Mouse (Mus musculus): ENCODE data around the gene A630095N17Rik. TPM values are rescaled to one million over a fixed set of nuclear protein-coding genes. Genes with fewer than 3 reads are reported as not detected.

Gene A630095N17Rik
- total and polyA plus RNA-seq, 3 experiments, result 0.30 to 0.74 (median 0.74) TPM

DNA sequence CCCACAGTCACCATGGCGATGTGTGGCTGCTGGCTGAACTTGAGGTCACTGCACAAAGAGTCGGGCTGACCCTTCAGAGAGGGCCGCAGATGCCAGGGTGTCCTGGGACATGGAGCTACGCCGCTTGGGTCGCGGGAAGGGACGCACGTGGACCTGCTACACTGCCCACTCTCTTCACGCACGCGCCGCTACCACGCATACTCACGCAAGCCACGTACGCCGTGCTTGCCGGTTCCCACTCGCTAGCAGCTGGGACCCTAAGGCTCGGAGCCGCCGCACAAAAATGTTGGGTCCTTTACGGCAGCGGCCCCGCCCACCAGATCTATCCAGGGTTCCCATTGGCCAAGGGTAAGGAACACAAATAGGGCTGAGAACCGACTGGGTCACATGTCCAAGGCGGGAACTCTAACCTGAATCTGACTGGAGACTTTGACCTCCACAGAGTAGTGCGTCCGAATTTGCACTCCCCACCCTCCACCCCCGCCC lies 51.8 kb downstream of the A630095N17Rik start, which contains the start of gene Abcb6 (continued):
- TF ChIP-seq GABPA (IDR thresholded peaks at IDR 0.05; ENCODE audit: insufficient replicate concordance, low read depth, low read length) (no peak), TCF12 (IDR thresholded peaks at IDR 0.05; ENCODE audit: low read depth, low read length) (0 out of 2 replicates have a peak, but pooled peaks have one; percentile 43), CTCF (conservative IDR thresholded peaks at IDR 0.05 in 1 of 2, IDR thresholded peaks at IDR 0.05 in 1 of 2; ENCODE audit: low read depth in 2 of 2, low read length in 2 of 2) (no peak), ZC3H11A (IDR thresholded peaks at IDR 0.05; ENCODE audit: low read depth, low read length) (no peak), SIN3A (IDR thresholded peaks at IDR 0.05; ENCODE audit: low read length) (no peak), SMC3 (IDR thresholded peaks at IDR 0.05; ENCODE audit: low read depth, low read length) (no peak), MYC (IDR thresholded peaks at IDR 0.05; ENCODE audit: low read depth, low read length) (no peak), USF1 (IDR thresholded peaks at IDR 0.05; ENCODE audit: low read depth, low read length) (peak; percentile 89), NRF1 (IDR thresholded peaks at IDR 0.05; ENCODE audit: low read depth, low read length) (peak; percentile 70), USF2 (conservative IDR thresholded peaks at IDR 0.05; ENCODE audit: low read depth, low read length) (peak; percentile 84), CHD2 (IDR thresholded peaks at IDR 0.05; ENCODE audit: low read length) (no peak), E2F4 (IDR thresholded peaks at IDR 0.05; ENCODE audit: insufficient replicate concordance, low read depth, low read length) (peak; percentile 93; the same call in 1 of the 2 replicates), MAZ (IDR thresholded peaks at IDR 0.05; ENCODE audit: low read depth, low read length) (no peak), HCFC1 (IDR thresholded peaks at IDR 0.05; ENCODE audit: low read depth, low read length) (peak; percentile 58), JUND (conservative IDR thresholded peaks at IDR 0.05; ENCODE audit: low read depth, low read length) (no peak), MEF2A (IDR thresholded peaks at IDR 0.05; ENCODE audit: borderline replicate concordance, low read depth, low read length) (no peak), POLR2AphosphoS2 (IDR thresholded peaks at IDR 0.05; ENCODE audit: low read depth, low read length) (no peak), PAX5 (IDR thresholded peaks at IDR 0.05; ENCODE audit: low read length) (no peak)

DNA sequence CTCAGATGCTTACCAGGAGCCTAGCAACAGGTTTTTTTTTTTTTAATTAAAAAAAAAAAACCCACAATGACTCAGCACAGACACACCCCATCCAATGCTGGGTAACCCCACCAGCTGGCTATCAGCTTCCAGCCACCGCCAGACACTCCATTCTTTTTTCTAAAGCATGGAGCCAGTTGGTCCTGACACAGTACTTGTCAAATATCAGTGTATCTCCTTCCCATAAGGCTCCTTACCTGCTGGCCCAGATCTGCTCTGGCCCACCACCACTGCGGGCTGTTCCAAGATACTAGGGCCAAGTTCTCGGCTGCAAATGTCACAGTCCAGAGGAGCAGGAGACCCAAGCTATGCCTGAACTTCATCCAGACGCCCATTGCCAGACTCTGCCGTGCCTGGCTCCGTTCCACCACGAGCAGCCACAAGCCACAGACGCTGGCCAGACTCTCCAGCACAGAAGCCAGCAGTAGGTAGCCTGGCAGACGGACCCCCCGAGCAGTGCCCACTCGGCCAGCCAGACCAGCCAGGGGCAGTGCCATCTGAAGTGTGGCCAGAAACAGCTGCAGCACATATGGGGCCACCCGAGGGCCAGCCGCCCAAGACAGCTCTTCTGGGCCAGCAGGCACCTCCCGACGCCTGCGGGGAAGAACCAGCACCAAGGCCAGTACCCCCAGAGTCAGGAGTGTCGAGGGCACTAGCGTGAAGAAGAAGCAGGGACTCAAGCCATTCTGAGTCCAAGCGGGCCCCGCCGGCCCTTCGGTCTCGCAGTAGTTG lies 52.4 kb downstream of the A630095N17Rik start:
- Histone ChIP-seq H3K4me3 (replicated peaks in 1 of 3; ENCODE audit: low read depth in 2 of 3, low read length in 2 of 3, poor library complexity in 1 of 3) (peak overlapping the region; percentile 63 to 80 (median 76)), H3K27me3 (replicated peaks) (no peaks in the 10 kb centered on the region), H3K9me3 (replicated peaks; ENCODE audit: low read length) (peaks cover 3% of the 10 kb centered on the region), H3K4me1 (ENCODE audit: control insufficient read depth in 1 of 2, insufficient read depth in 2 of 2) (peaks cover 0 to 20% of the 10 kb centered on the region in 2 experiments; a peak in 3 of 4 replicates), H3K27ac (ENCODE audit: insufficient read depth, low read depth) (no peak overlapping the region), H3K36me3 (replicated peaks in 1 of 2; ENCODE audit: control insufficient read depth in 1 of 2, insufficient read depth in 1 of 2, low read length in 1 of 2) (peaks cover 38 to 71% of the 10 kb centered on the region in 2 experiments), H3K79me2 (replicated peaks; ENCODE audit: control insufficient read depth, extremely low read depth, insufficient read depth, poor library complexity, severe bottlenecking) (no peaks in the 10 kb centered on the region), H3K9ac (ENCODE audit: insufficient read depth, low read depth) (peak overlapping the region; percentile 59; the same call in 1 of the 2 replicates), H3K4me2 (ENCODE audit: insufficient read depth, low read depth, poor library complexity, severe bottlenecking) (peak overlapping the region; percentile 63)
- DNase-seq (ENCODE audit: extremely low read depth), result peak; percentile 14
- dilution Hi-C loops (cut with MboI; ENCODE audit: extremely low pct_ligation_motif_present, extremely low pct_unique_long_range_greater_than_20kb, low sequenced_read_pairs) (no loop called here), in situ Hi-C loops (cut with MboI; ENCODE audit: low pct_ligation_motif_present, low pct_unique_long_range_greater_than_20kb, low sequenced_read_pairs) (no loop called here)
- TF ChIP-seq IRF4 (IDR thresholded peaks at IDR 0.05; ENCODE audit: low read depth, low read length) (no peak), MAFK (IDR thresholded peaks at IDR 0.05; ENCODE audit: insufficient replicate concordance, low read length) (peak; percentile 37; the same call in 1 of the 2 replicates), ZNF384 (IDR thresholded peaks at IDR 0.05; ENCODE audit: low read depth, low read length) (peak; percentile 83)

Other genes with a start within 250 kb of the A630095N17Rik start
Only the 20 nearest of the 21 such genes appear.
- gene Nhej1, start 106.9 kb downstream of the A630095N17Rik start, total RNA-seq (2012; rRNA removed), result 2.8 and 3.4 TPM in 2 replicates
- 3.7 and 4.4 TPM in 2 replicates for gene Nhej1, start 106.9 kb downstream of the A630095N17Rik start, total RNA-seq (2014; rRNA removed)
- gene Nhej1, start 106.9 kb downstream of the A630095N17Rik start, polyA plus RNA-seq (2012; ENCODE audit: insufficient read length, low read depth), result 4.0 and 4.2 TPM in 2 replicates
- not detected in 2 replicates for gene Slc23a3, start 98.2 kb downstream of the A630095N17Rik start, total RNA-seq (2012; rRNA removed)
- gene Slc23a3, start 98.2 kb downstream of the A630095N17Rik start, total RNA-seq (2014; rRNA removed), result not detected in 2 replicates
- not detected in 2 replicates for gene Slc23a3, start 98.2 kb downstream of the A630095N17Rik start, polyA plus RNA-seq (2012; ENCODE audit: insufficient read length, low read depth)
- 32.2 and 47.2 TPM in 2 replicates for gene Cnppd1, start 89.4 kb downstream of the A630095N17Rik start, total RNA-seq (2012; rRNA removed)
- 10.9 and 12.3 TPM in 2 replicates for gene Cnppd1, start 89.4 kb downstream of the A630095N17Rik start, total RNA-seq (2014; rRNA removed)
- gene Cnppd1, start 89.4 kb downstream of the A630095N17Rik start, polyA plus RNA-seq (2012; ENCODE audit: insufficient read length, low read depth), result 14.2 and 16.2 TPM in 2 replicates
- gene Retreg2, start 89.3 kb downstream of the A630095N17Rik start, total RNA-seq (2012; rRNA removed), result 26.5 and 27.9 TPM in 2 replicates
- gene Retreg2, start 89.3 kb downstream of the A630095N17Rik start, total RNA-seq (2014; rRNA removed), result 12.8 and 14.6 TPM in 2 replicates
- 24.1 and 27.9 TPM in 2 replicates for gene Retreg2, start 89.3 kb downstream of the A630095N17Rik start, polyA plus RNA-seq (2012; ENCODE audit: insufficient read length, low read depth)
- gene Zfand2b, start 63.5 kb downstream of the A630095N17Rik start, total RNA-seq (2012; rRNA removed), result 30.5 and 40.7 TPM in 2 replicates
- 14.1 and 15.7 TPM in 2 replicates for gene Zfand2b, start 63.5 kb downstream of the A630095N17Rik start, total RNA-seq (2014; rRNA removed)
- 19.5 and 20.9 TPM in 2 replicates for gene Zfand2b, start 63.5 kb downstream of the A630095N17Rik start, polyA plus RNA-seq (2012; ENCODE audit: insufficient read length, low read depth)
- 26.0 and 29.0 TPM in 2 replicates for gene Abcb6, start 51.7 kb downstream of the A630095N17Rik start, total RNA-seq (2012; rRNA removed)
- gene Abcb6, start 51.7 kb downstream of the A630095N17Rik start, total RNA-seq (2014; rRNA removed), result 15.5 and 20.1 TPM in 2 replicates
- 19.2 and 22.3 TPM in 2 replicates for gene Abcb6, start 51.7 kb downstream of the A630095N17Rik start, polyA plus RNA-seq (2012; ENCODE audit: insufficient read length, low read depth)
- gene Ankzf1, start 40.0 kb downstream of the A630095N17Rik start, total RNA-seq (2012; rRNA removed), result 13.2 and 19.6 TPM in 2 replicates
- gene Ankzf1, start 40.0 kb downstream of the A630095N17Rik start, total RNA-seq (2014; rRNA removed), result 20.4 and 21.1 TPM in 2 replicates
- gene Ankzf1, start 40.0 kb downstream of the A630095N17Rik start, polyA plus RNA-seq (2012; ENCODE audit: insufficient read length, low read depth), result 13.3 TPM in 2 replicates
- gene Atg9a, start 39.9 kb downstream of the A630095N17Rik start, total RNA-seq (2012; rRNA removed), result 9.2 and 15.6 TPM in 2 replicates
- 4.4 and 6.1 TPM in 2 replicates for gene Atg9a, start 39.9 kb downstream of the A630095N17Rik start, total RNA-seq (2014; rRNA removed)
- gene Atg9a, start 39.9 kb downstream of the A630095N17Rik start, polyA plus RNA-seq (2012; ENCODE audit: insufficient read length, low read depth), result 10.1 and 12.9 TPM in 2 replicates
- 3.6 and 4.6 TPM in 2 replicates for gene Glb1l, start 21.3 kb downstream of the A630095N17Rik start, total RNA-seq (2012; rRNA removed)
- gene Glb1l, start 21.3 kb downstream of the A630095N17Rik start, total RNA-seq (2014; rRNA removed), result 2.4 and 5.0 TPM in 2 replicates
- 10.0 and 10.8 TPM in 2 replicates for gene Glb1l, start 21.3 kb downstream of the A630095N17Rik start, polyA plus RNA-seq (2012; ENCODE audit: insufficient read length, low read depth)
- gene Stk16, start 21.3 kb downstream of the A630095N17Rik start, total RNA-seq (2012; rRNA removed), result 48.6 and 64.1 TPM in 2 replicates
- gene Stk16, start 21.3 kb downstream of the A630095N17Rik start, total RNA-seq (2014; rRNA removed), result 58.2 and 60.6 TPM in 2 replicates
- gene Stk16, start 21.3 kb downstream of the A630095N17Rik start, polyA plus RNA-seq (2012; ENCODE audit: insufficient read length, low read depth), result 61.4 and 67.3 TPM in 2 replicates
- 180 and 259 TPM in 2 replicates for gene Tuba4a, start 12.2 kb downstream of the A630095N17Rik start, total RNA-seq (2012; rRNA removed)
- 168 and 192 TPM in 2 replicates for gene Tuba4a, start 12.2 kb downstream of the A630095N17Rik start, total RNA-seq (2014; rRNA removed)
- gene Tuba4a, start 12.2 kb downstream of the A630095N17Rik start, polyA plus RNA-seq (2012; ENCODE audit: insufficient read length, low read depth), result 259 and 294 TPM in 2 replicates
- gene Dnajb2, start 4.3 kb upstream of the A630095N17Rik start, total RNA-seq (2012; rRNA removed), result 13.8 and 14.7 TPM in 2 replicates
- 4.6 and 6.8 TPM in 2 replicates for gene Dnajb2, start 4.3 kb upstream of the A630095N17Rik start, total RNA-seq (2014; rRNA removed)
- gene Dnajb2, start 4.3 kb upstream of the A630095N17Rik start, polyA plus RNA-seq (2012; ENCODE audit: insufficient read length, low read depth), result 15.2 and 15.3 TPM in 2 replicates
- 0.04 TPM in 1 of 2 replicates, not detected in the other for gene Ptprn, start 32.4 kb upstream of the A630095N17Rik start, total RNA-seq (2012; rRNA removed)
- gene Ptprn, start 32.4 kb upstream of the A630095N17Rik start, total RNA-seq (2014; rRNA removed), result not detected in 2 replicates
- gene Ptprn, start 32.4 kb upstream of the A630095N17Rik start, polyA plus RNA-seq (2012; ENCODE audit: insufficient read length, low read depth), result 0.16 TPM in 1 of 2 replicates, not detected in the other
- not detected in 2 replicates for gene Resp18, start 46.3 kb upstream of the A630095N17Rik start, total RNA-seq (2012; rRNA removed)
- not detected in 2 replicates for gene Resp18, start 46.3 kb upstream of the A630095N17Rik start, total RNA-seq (2014; rRNA removed)
- gene Resp18, start 46.3 kb upstream of the A630095N17Rik start, polyA plus RNA-seq (2012; ENCODE audit: insufficient read length, low read depth), result not detected in 2 replicates
- 67.3 and 73.8 TPM in 2 replicates for gene Dnpep, start 85.9 kb upstream of the A630095N17Rik start, total RNA-seq (2012; rRNA removed)
- 48.4 and 50.4 TPM in 2 replicates for gene Dnpep, start 85.9 kb upstream of the A630095N17Rik start, total RNA-seq (2014; rRNA removed)
- gene Dnpep, start 85.9 kb upstream of the A630095N17Rik start, polyA plus RNA-seq (2012; ENCODE audit: insufficient read length, low read depth), result 35.0 and 39.8 TPM in 2 replicates
- 9.1 and 9.3 TPM in 2 replicates for gene Des, start 128.2 kb upstream of the A630095N17Rik start, total RNA-seq (2012; rRNA removed)
- 10.0 and 11.7 TPM in 2 replicates for gene Des, start 128.2 kb upstream of the A630095N17Rik start, total RNA-seq (2014; rRNA removed)
- 18.9 and 20.9 TPM in 2 replicates for gene Des, start 128.2 kb upstream of the A630095N17Rik start, polyA plus RNA-seq (2012; ENCODE audit: insufficient read length, low read depth)
- 14.2 and 18.8 TPM in 2 replicates for gene Speg, start 143.2 kb upstream of the A630095N17Rik start, total RNA-seq (2012; rRNA removed)
- 13.0 and 13.1 TPM in 2 replicates for gene Speg, start 143.2 kb upstream of the A630095N17Rik start, total RNA-seq (2014; rRNA removed)
- 30.7 and 31.7 TPM in 2 replicates for gene Speg, start 143.2 kb upstream of the A630095N17Rik start, polyA plus RNA-seq (2012; ENCODE audit: insufficient read length, low read depth)
- 139 and 153 TPM in 2 replicates for gene Gmppa, start 203.8 kb upstream of the A630095N17Rik start, total RNA-seq (2012; rRNA removed)
- 101 and 102 TPM in 2 replicates for gene Gmppa, start 203.8 kb upstream of the A630095N17Rik start, total RNA-seq (2014; rRNA removed)
- 126 and 131 TPM in 2 replicates for gene Gmppa, start 203.8 kb upstream of the A630095N17Rik start, polyA plus RNA-seq (2012; ENCODE audit: insufficient read length, low read depth)
- gene Asic4, start 218.3 kb upstream of the A630095N17Rik start, total RNA-seq (2012; rRNA removed), result not detected in 2 replicates
- not detected in 2 replicates for gene Asic4, start 218.3 kb upstream of the A630095N17Rik start, total RNA-seq (2014; rRNA removed)
- gene Asic4, start 218.3 kb upstream of the A630095N17Rik start, polyA plus RNA-seq (2012; ENCODE audit: insufficient read length, low read depth), result not detected in 2 replicates
- gene Chpf, start 247.2 kb upstream of the A630095N17Rik start, total RNA-seq (2012; rRNA removed), result 30.4 and 32.6 TPM in 2 replicates
- gene Chpf, start 247.2 kb upstream of the A630095N17Rik start, total RNA-seq (2014; rRNA removed), result 14.6 and 14.8 TPM in 2 replicates
- gene Chpf, start 247.2 kb upstream of the A630095N17Rik start, polyA plus RNA-seq (2012; ENCODE audit: insufficient read length, low read depth), result 17.5 and 20.6 TPM in 2 replicates